Mouse (Mus musculus) adrenal gland (tissue): ENCODE results near the gene Mgat4c.

Experiments used
- intact Hi-C: fragments of 180-260 bp; cut with DNase I; formaldehyde crosslinking; loops from one replicate; pipeline ENCODE4 v1.15.1; 2025
- long read RNA-seq, 2 experiments: library from polyadenylated mRNA; unstranded; transcript quantifications; one replicate each; pipeline ENCODE4 v2.0.0; 2020; ENCODE audit warnings: borderline replicate concordance in 1 of 2; ENCODE audit not compliant: insufficient replicate concordance in 1 of 2

Mgat4c gene
- long read RNA-seq, experiment 1, partial matches to known transcripts: 0 of 5 reads
- long read RNA-seq, experiment 1, other reads (novel, unspliced or antisense): 2 of 5 reads
- long read RNA-seq, experiment 2, partial matches to known transcripts: 0 of 8 reads
- long read RNA-seq, experiment 2, other reads (novel, unspliced or antisense): 7 of 8 reads

DNA sequence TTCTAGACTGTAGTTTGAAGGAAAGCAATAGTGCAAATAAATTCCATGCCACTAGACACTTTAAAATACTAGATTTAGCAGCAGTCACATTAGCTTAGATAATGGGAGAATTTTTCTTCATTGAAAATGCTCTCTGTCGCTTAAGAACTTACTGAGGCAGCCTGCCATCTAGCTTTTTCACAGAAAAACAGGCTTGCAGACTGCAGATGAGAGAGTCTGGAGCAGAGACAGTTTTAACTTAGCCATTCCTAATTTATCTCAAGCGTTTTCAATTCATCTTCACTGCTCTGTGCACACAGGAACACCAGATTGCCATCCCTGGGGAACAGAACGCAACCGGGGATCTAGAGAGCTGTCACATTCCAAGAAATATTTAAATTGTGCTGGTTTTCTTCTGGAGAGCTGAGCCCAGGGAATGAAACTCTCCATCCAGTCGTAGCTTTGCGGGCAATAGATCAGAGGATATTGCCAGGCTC, at the start of gene Mgat4c:
TSS of gene Mgat4c (plus strand) at position 51 of the 476 bp plus-strand sequence.
- intact Hi-C loops: no loop called here

DNA sequence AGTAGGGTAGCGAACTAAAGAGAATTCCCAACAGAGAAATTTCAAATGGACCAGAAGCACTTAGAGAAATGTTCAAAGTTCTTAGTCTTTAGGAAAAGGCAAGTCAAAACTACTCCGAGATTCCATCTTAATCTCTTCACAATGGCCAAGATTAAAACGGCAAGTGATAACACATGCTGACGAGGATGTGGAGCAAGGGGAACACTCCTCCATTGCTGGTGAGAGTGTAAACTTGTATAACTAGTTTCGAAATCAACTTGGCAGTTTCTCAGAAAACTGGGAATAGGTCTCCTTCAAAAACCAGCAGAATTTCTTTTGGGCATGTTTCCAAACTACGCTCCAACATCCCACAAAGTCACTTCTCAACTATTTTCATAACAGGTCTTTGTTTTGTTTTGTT, 46.0 kb upstream of the Mgat4c start:
- intact Hi-C loops: no loop called here

DNA sequence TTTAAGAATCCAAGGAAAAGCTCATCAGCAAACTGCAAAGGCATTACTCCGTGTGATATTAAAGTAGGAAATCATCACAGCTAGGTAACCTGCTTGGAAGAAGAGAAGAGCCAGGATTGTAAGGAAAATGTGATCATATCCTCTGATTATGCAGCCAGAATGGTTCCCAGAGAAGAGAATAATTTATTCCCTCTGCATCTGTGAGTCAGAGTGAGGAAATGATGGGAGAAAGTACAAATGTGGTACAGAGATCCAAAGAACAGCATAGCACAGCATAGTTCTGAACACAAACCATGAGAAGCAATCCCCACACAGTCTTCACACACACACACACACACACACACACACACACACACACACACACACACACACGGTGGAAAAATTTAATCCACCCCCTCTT, 40.2 kb upstream of the Mgat4c start:
- intact Hi-C loops: no loop called here

DNA sequence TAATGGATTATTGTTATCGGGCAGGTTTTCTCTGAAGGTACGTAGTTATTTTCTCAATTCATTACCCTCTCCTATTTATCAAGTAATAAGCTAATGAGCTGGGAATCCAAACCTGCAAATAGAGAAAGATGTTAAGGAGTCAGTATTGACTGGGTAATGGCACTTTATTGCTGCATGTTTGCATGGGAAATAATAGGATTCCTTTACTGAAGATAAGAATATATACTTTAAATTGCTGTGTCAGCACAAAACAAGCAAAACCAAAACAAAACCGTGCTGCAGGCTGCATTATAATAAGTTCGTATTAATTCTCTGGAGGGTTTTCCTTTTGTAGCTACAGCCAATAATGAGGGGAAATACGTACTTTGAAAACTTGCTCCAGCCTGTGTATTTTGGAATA, 627 bp downstream of the Mgat4c start:
- intact Hi-C loops: no loop called here

DNA sequence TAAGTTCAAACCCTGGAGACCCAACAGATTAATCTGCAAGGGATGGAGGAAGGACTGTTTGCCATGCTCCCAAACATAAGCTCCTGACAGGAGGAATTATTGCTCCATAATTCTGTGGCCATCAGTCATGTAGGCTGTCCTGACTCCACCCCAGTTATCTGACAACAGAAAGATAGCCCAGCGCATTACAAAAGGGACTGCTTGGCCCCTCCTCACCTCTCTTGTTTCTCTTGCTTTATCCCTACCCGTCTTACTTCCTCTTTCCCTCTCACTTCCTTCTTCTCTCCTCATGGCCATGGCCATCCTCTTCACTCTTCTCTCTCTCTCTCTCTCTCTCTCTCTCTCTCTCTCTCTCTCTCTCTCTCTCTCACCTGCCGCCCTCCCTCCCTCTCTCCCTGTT, 80.5 kb downstream of the Mgat4c start:
- intact Hi-C loops: no loop called here

GRCm38 (mm10) chr10:101770688-101771087, 89.4 kb downstream of the Mgat4c start:
- intact Hi-C loops: no loop called here

GRCm38 (mm10) chr10:101771157-101771556, 89.9 kb downstream of the Mgat4c start:
- intact Hi-C loops: no loop called here

- intact Hi-C loops: no loop called here
Observed at GRCm38 (mm10) chr10:101783161-101783744, 102.0 kb downstream of the Mgat4c start.

DNA sequence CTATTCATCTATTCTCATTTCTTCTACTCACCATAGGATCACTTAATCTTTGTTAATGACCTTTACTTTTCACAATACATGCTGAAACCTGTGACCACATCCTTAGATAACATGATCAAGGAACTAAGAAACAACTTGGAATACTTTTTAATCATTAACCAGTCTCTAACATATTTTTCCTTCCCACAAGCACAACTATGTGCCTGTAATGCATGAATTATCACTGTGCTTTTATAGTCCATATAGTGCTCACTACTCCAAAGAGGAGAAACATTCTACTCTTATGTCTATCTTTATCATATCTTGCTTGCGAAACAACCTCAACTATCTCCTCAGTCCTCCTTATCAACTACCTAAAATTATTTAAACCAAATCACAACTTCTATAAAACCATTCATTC, 114.2 kb downstream of the Mgat4c start:
- intact Hi-C loops: no loop called here

DNA sequence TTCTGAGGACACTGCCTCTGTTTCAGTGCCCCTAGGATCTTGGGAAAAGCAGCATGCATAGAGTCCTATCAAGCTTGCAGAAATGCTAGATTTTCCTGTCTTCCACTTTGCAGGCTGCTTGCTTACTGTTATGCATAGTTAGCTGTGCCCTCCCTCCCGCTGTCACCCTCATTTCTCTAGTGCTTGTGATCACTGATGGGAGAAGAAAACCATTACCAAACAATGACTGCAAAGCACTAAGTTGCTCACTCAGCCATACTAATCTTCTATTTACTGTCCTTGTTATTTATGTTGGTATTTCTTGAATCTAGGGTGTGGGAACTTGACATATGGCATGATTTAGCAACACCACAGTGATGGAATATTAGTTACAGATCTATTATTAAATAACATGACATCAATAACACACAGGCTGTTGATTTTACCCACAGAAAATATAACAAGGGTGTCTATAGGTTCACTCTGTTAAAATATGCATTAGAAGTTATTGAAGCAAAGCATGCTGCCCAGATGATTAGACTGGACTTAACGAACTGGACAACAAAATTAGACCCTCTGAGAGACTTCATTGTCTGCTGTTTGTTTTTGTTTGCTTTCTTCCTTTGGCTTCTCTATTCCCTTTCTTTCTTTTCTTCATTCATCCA, 117.7 kb downstream of the Mgat4c start:
- intact Hi-C loops: no loop called here

DNA sequence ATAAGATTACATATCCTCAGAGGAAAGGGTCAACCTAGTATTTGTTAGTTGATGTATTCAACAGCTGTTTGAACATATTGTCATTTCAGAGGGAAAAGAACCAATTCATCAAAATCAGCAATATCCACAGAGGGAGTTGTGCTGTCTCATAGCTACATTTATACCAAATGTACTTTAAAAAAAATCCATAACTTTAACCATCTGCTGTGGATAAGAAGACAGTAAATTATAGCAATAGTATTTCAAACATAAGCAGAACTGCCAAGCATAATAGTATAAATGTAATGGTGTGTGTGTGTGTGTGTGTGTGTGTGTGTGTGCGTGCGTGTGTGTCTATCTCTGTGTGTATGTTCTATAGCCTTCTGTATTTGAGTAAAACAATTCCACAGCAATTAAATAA, 127.5 kb downstream of the Mgat4c start:
- intact Hi-C loops: no loop called here

GRCm38 (mm10) chr10:101816902-101817301, 135.6 kb downstream of the Mgat4c start:
- intact Hi-C loops: no loop called here

DNA sequence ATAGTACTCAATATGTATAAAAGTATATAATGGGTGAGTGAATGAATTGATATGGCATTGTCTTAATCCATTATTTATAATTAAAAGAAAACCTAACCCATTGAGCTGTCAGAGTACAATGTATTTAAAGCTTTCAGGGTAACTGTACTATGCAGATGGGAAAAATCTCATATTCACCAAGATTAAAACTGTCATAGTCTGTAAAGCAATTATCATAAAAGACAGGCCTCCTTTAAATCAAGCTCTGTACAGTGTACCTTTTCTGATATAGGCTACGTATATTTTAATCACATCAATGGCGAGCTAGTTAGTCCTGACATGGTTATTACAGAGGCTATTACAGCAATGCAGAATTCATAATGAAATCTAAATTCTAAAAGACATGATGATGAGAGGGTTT, 146.7 kb downstream of the Mgat4c start:
- intact Hi-C loops: no loop called here

GRCm38 (mm10) chr10:101856115-101856514, 174.8 kb downstream of the Mgat4c start:
- intact Hi-C loops: no loop called here

DNA sequence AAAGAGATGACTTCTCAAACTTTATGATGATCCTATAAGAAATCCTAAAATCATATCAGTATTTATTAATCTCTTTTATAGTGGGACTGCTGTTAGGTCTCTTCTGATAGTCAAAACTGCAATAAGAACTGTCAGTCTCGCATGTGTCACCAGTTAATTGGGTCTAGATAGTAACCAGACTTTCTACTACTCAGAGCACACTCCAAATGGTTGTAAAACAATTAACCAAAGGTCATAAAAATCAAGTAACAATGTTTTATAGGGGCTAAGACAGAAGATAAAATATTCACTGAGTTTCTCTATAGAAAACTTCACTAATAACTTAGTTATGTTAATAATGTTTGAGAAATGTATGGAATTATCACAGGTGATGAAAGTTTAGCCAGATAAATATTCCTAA, 208.6 kb downstream of the Mgat4c start:
- intact Hi-C loops: no loop called here

- intact Hi-C loops: no loop called here
Observed at GRCm38 (mm10) chr10:101917328-101917814, 236.1 kb downstream of the Mgat4c start.

DNA sequence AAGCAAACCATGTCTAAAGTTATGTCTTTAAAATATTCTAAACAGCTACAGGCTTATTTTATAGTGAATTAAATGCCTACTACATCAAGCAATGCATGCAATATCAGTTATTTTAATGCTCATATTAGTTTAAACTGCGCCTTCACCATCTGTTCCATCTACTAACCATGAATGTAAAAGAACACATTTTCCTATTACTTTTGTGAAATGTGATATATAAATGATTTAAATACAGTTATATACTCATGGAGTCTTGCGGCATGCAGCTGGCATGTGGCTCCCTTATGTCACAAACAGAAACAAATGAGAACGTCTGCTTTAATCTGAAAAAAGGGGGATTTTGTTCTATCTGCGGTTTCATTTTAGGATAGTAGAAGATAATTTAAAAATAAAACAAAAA, 316.3 kb downstream of the Mgat4c start:
- intact Hi-C loops: no loop called here

GRCm38 (mm10) chr10:102042513-102042912, 361.2 kb downstream of the Mgat4c start:
- intact Hi-C loops: no loop called here

DNA sequence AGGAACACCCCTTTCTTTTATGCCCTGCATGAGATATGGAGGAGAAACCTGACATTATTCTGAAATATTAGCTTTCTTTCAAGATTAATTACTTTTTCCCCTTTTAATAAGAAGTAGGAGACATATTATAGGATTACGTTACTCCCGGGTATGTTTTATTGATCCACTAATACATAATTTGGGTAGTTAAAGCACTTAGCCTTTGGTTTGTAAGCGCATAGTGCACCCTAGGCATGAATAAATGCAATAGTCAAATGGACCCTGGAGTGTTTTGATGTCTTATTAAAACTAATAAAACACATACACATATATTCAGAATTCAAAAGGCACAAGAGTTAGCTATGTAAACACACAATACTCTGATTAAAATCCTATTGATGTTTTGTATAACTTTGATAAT, 374.9 kb downstream of the Mgat4c start:
- intact Hi-C loops: no loop called here

DNA sequence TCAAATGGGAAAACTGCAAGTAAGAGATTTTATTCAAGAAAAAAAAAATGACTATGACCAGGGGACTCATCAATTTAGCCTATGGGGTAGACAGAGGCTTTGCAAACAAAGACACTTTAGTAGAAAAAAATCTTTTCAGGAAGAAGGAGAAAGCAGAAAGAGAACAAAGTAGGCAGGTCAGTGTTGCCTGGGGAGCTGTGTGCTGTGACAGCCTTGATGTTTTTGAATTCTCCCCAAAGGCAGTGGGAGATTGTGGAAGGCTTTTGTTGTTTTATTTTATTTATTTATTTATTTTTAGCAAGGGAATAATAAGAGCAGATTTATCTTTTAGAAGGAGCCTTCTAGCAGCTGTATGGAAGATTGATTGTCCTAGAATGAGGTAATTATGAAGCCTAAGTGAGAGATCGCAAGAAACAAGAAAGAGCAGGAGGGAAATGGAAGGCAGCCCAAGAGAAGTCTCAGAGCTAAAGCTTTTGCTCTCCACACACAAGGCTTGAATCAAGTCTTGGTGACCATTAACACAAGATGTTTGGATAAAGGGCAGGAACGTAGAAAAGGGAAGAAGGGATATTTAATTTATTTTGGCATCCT, 375.8 kb downstream of the Mgat4c start:
- intact Hi-C loops: no loop called here

DNA sequence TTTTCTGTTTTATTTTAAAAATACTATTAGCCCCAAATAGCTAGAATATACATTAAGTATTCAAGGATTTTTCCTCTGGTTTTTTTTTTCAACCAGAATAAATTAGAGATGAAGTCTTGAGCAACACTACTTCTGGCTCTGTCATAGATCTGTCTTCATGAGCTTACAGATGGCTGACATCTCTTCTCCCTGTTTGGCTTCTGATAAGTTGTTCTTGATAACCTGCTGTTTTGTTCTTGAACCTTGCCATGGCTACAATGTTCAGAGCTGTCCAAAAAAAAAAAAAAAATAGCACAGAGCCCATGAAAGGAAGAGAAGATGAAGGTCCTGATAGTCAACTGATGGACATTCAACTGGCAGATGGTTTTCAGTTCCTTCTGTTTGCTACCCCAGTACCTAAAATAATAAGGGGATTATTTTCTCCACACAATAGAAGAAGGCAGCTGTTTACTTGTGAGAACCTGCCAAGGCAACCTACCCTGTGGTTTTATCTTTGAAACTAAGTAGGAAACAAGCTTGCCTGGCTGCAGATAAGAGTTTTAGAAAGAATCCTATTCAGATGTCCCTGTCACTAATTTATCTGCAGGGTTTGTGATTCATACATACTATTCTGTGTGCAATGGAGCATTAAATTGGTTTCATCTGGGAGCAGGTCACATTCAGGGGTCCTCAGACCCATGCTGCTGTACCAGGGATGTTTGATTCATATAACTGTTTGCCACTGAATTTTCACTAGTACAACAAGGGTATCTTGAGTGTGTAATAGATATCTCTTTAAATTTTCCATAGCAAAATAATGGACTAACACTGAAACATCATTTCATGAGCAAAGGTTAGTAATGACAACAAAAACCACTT, 393.5 kb downstream of the Mgat4c start:
- intact Hi-C loops: no loop called here
